Mouse (Mus musculus) testis, adult 2 months (tissue): ENCODE results near the gene Vangl1.

Experiments used
- CTCF ChIP-seq: fragments of 200-500 bp; IDR thresholded peaks from 2 replicates; pipeline ENCODE4 v1.5.1; 2012; ENCODE audit warnings: low read depth, mild to moderate bottlenecking, inconsistent platforms, low read length, moderate library complexity; ENCODE audit not compliant: control insufficient read depth, insufficient read depth, insufficient replicate concordance
- POLR2A ChIP-seq: fragments of 200-500 bp; IDR thresholded peaks from 2 replicates; pipeline ENCODE4 v1.6.1; 2012; ENCODE audit warnings: low read depth, mild to moderate bottlenecking, inconsistent platforms, low read length, moderate library complexity; ENCODE audit not compliant: control insufficient read depth

DNA sequence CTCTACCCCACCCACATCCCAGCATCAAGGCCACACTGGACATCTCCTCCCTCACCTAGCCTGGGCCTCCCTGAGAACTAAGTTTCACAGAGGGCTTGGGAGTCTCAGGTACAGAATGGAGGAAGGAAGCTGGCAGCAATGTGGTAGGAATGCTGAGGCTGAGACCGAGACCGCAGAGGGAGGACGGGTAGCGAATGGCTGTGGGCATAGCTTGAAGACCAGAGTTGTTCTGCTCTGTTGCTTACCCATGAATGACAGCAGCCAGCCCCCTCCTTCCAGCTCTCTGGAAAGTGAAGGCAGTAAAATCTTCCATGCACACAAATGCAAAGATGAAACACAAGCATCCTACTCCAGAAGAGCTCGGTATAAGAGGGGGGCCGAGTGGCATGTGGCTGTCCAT is 65.6 kb downstream of the Vangl1 start:
- TF ChIP-seq CTCF: no peak
- no peak for TF ChIP-seq POLR2A
